Mouse (Mus musculus) embryonic fibroblast, embryonic 13.5 days (primary cell): ENCODE measurements around the gene Ttyh3.

Source experiments
- CTCF ChIP-seq: IDR thresholded peaks from 2 replicates; pipeline ENCODE4 v1.5.1; 2011; ENCODE audit warnings: mild to moderate bottlenecking, control low read depth, low read length, moderate library complexity, borderline replicate concordance; ENCODE audit not compliant: insufficient read depth
- POLR2A ChIP-seq: IDR thresholded peaks from 2 replicates; pipeline ENCODE4 v1.6.1; 2011; ENCODE audit warnings: low read depth, mild to moderate bottlenecking, control low read depth, low read length, moderate library complexity

GRCm38 (mm10) chr5:140688434-140688833 is 39.6 kb upstream of the Ttyh3 start:
- no peak for TF ChIP-seq POLR2A
- no peak for TF ChIP-seq CTCF
